Mouse (Mus musculus) kidney, adult 2 months (tissue): ENCODE results near the gene Pigyl.

Experiments used
- CTCF ChIP-seq: fragments of 200-500 bp; conservative IDR thresholded peaks from 2 replicates; pipeline ENCODE4 v1.5.1; 2011; ENCODE audit warnings: low read depth, mild to moderate bottlenecking, control low read depth, low read length, moderate library complexity, mixed read lengths; ENCODE audit not compliant: insufficient read depth, insufficient read length
- POLR2A ChIP-seq: fragments of 200-500 bp; IDR thresholded peaks from one replicate; pipeline ENCODE4 v1.6.1; 2011; ENCODE audit warnings: low read depth, low read length, control low read depth

DNA sequence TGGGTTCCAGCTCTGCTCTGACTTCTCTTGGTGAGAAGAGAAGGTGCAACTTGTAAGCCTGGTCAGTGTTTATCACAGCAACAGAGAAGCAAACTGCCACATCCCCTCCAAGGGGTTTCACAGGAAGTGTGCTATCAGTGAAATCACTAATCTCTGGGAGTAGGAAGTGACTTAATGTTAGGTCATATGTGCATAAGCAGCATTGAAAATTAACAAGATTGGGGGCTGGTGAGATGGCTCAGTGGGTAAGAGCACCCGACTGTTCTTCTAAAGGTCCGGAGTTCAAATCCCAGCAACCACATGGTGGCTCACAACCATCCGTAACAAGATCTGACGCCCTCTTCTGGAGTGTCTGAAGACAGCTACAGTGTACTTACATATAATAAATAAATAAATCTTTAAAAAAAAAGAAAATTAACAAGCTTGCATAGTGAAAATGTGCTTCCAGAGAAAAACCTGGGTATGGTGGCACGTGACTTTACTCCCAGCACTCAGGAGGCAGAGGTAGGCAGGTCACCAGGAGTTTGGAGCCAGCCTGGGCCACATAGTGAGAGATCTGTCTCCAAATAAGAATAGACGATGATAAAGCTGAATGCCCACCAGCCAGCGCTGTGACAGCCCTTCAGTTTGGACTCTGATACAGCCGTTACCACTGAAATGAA lies 12.2 kb upstream of the Pigyl start:
- no peak for TF ChIP-seq CTCF
- no peak for TF ChIP-seq POLR2A
